Mouse (Mus musculus) heart, adult 2 months (tissue): ENCODE results near the gene Cuedc1.

Source experiments
- CTCF ChIP-seq: fragments of 200-600 bp; IDR thresholded peaks from 2 replicates; pipeline ENCODE4 v1.8.1; 2022; ENCODE audit warnings: antibody characterized with exemption, mild to moderate bottlenecking, moderate library complexity
- EP300 ChIP-seq: fragments of 200-500 bp; IDR thresholded peaks from 2 replicates; pipeline ENCODE4 v1.6.1; 2011; ENCODE audit warnings: low read depth, low read length, control low read depth; ENCODE audit not compliant: insufficient read depth
- POLR2A ChIP-seq: fragments of 200-500 bp; IDR thresholded peaks from 2 replicates; pipeline ENCODE4 v1.6.1; 2011; ENCODE audit warnings: mild to moderate bottlenecking, low read depth, low read length, control low read depth; ENCODE audit not compliant: insufficient read depth

GRCm38 (mm10) chr11:88090293-88090692, 7.6 kb upstream of the Cuedc1 start:
- TF ChIP-seq CTCF (no peak), POLR2A (no peak), EP300 (no peak)
